Mouse (Mus musculus) lung, embryonic 14.5 days (tissue): ENCODE results near the gene Ptgfrn. TPM values are rescaled to one million over a fixed set of nuclear protein-coding genes. Genes with fewer than 3 reads are reported as not detected.

ENCODE experiments used
- ATAC-seq: fragments of 200-750 bp; cut with Nextera tagmentation; 2 replicates; pipeline ENCODE4 v1.8.0; 2017; ENCODE audit warnings: mild to moderate bottlenecking, moderate TSS enrichment, moderate library complexity; ENCODE audit not compliant: insufficient read depth
- DNase-seq: peaks from one replicate; pipeline ENCODE4 v3.0.0-alpha.2; 2015
- H3K27ac ChIP-seq: fragments of 300-500 bp; sonication (generic); 2 replicates; pipeline ENCODE4 v1.5.1; 2014; ENCODE audit warnings: low read depth, mild to moderate bottlenecking, moderate library complexity
- H3K27me3 ChIP-seq: fragments of 300-500 bp; sonication (generic); 2 replicates; pipeline ENCODE4 v1.6.1; 2014; ENCODE audit warnings: low read length, control low read depth; ENCODE audit not compliant: insufficient read depth
- H3K36me3 ChIP-seq: fragments of 300-500 bp; sonication (generic); 2 replicates; pipeline ENCODE4 v1.6.1; 2014; ENCODE audit warnings: control low read depth; ENCODE audit not compliant: insufficient read depth
- H3K4me1 ChIP-seq: fragments of 300-500 bp; sonication (generic); 2 replicates; pipeline ENCODE4 v1.6.1; 2014; ENCODE audit warnings: antibody characterized with exemption, control low read depth; ENCODE audit not compliant: insufficient read depth
- H3K4me2 ChIP-seq: fragments of 300-500 bp; sonication (generic); 2 replicates; pipeline ENCODE4 v1.6.1; 2014; ENCODE audit warnings: mild to moderate bottlenecking
- H3K4me3 ChIP-seq: fragments of 300-500 bp; sonication (generic); 2 replicates; pipeline ENCODE4 v1.5.1; 2014; ENCODE audit warnings: low read depth, low read length
- H3K9ac ChIP-seq: fragments of 300-500 bp; sonication (generic); 2 replicates; pipeline ENCODE4 v1.6.1; 2014
- H3K9me3 ChIP-seq: fragments of 300-500 bp; sonication (generic); 2 replicates; pipeline ENCODE4 v1.6.1; 2016; ENCODE audit warnings: low read depth, low read length, control low read depth
- CTCF ChIP-seq: IDR thresholded peaks from 2 replicates; pipeline ENCODE4 v1.5.1; 2016; ENCODE audit warnings: antibody characterized with exemption, low read depth
- WGBS: fragments of 180-500 bp; shearing (Covaris S2); extraction: QIAGEN DNeasy Blood & Tissue Kit; methylation state at CpG from one replicate; pipeline ENCODE4 v1.1.7; 2014; 5-methylcytosine and 5-hydroxymethylcytosine counted together
- polyA plus RNA-seq: library from polyadenylated mRNA; unstranded; fragments of >200 nt; fragmentation: Nextera tagmentation; extraction: Ambion mirVana; gene quantifications from 2 replicates; pipeline ENCODE4 v1.2.1, GENCODE M21; 2014

Gene Ptgfrn
- polyA plus RNA-seq, 1 experiment from 2014 or later = 7.9 TPM

DNA sequence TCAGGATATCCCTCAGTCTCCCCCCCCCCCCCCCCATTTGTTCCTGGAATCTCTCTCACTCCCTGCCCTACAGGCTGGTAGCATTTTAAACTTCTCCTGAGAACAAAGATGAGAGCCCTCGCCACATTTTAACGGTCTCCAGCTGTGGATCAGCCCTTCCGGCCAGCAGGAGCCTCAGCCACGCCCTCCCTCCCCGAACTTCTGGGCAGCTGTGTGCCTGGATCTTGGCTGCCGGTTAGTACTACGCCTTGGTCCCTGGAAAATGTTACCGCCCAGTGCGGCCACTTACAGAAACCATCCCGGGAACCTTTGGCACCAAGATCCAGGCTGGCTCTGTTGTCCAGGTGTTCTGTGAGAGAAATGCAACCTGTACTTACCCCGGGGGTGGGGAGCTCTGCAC is 20.4 kb upstream of the Ptgfrn start:
- DNase-seq (peak; percentile 88), ATAC-seq (peak; percentile 93)
- TF ChIP-seq CTCF = no peak
- H3K4me1 ChIP-seq = no peaks in the 10 kb centered on the region
- H3K9ac ChIP-seq = no peak overlapping the region
- peak overlapping the region; percentile 58 for H3K4me2 ChIP-seq
- peak overlapping the region; percentile 14; the same call in 1 of the 2 replicates for H3K4me3 ChIP-seq
- no peaks in the 10 kb centered on the region for H3K27me3 ChIP-seq
- no peaks in the 10 kb centered on the region for H3K36me3 ChIP-seq
- WGBS = under 1% methylated on average over 11 of the region's 11 CpGs
- no peak overlapping the region for H3K27ac ChIP-seq
- no peaks in the 10 kb centered on the region for H3K9me3 ChIP-seq

DNA sequence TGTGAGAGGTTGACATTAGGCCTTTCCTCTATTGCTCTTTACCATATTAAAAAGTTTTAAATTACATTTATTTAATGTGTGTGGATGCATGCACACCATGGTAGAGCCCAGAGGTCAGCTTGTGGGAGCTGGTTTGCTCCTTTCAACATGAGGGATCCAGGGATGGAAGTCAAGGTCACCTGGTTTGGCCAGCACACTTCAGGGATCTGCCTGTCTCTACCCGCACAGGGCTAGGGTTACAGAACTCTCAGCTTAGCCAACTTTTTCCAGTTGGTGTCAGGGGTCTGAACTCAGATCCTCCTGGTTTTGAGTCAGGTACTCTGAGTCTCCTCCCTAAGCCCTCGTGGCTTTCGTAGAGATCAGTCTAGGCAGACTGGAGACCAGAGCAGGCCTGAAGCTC is 19.5 kb upstream of the Ptgfrn start:
- H3K4me1 ChIP-seq = no peaks in the 10 kb centered on the region
- no peaks in the 10 kb centered on the region for H3K36me3 ChIP-seq
- DNase-seq (no peak), ATAC-seq (no peak)
- H3K27ac ChIP-seq = no peak overlapping the region
- no peak overlapping the region for H3K9ac ChIP-seq
- no peak overlapping the region for H3K4me2 ChIP-seq
- TF ChIP-seq CTCF = no peak
- no peaks in the 10 kb centered on the region for H3K27me3 ChIP-seq
- 84% methylated on average over 3 of the region's 3 CpGs for WGBS
- H3K9me3 ChIP-seq = no peaks in the 10 kb centered on the region
- no peak overlapping the region for H3K4me3 ChIP-seq

DNA sequence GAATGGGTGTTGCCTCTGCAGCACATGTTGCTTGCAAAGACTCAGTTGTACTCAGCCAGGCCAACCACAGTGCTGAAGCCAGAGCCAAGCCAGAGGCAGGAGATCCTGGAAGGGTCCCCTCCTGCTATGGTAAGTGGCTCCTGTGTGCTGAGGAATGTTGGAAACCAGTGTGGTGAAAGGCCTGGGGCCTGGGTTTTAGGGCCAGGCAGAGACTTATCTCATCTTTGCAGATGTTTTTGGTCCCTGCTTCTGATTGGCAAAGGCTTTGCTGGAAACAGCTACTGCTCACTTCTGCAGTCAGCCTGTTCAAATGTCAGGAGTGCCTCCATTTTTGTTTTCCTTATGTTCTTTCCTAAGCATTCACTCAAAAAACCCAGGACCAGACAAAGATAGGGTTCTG is 19.0 kb upstream of the Ptgfrn start:
- TF ChIP-seq CTCF = no peak
- no peak for DNase-seq
- H3K4me3 ChIP-seq = no peak overlapping the region
- H3K36me3 ChIP-seq = no peaks in the 10 kb centered on the region
- no peaks in the 10 kb centered on the region for H3K27me3 ChIP-seq
- no peak for ATAC-seq
- no peaks in the 10 kb centered on the region for H3K4me1 ChIP-seq
- H3K27ac ChIP-seq = no peak overlapping the region
- H3K9ac ChIP-seq = no peak overlapping the region
- no peak overlapping the region for H3K4me2 ChIP-seq
- no peaks in the 10 kb centered on the region for H3K9me3 ChIP-seq

DNA sequence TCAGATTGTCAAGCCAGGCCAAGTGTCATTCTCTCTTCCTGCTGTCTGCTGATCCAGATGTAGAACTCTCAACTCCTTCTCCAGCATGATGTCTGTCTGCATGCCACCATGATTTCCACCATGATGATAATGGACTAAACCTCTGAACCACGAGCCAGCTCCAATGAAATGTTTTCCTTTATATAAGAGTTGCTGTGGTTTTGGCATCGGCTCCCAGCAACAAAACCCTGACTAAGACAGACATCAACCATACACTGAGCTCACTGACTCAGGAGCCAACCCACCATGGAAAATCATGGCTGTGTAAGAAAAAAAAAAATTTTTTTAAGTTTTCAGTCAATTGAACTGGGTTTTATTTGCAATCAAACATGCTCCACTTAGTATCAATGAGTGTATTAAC is 17.7 kb upstream of the Ptgfrn start:
- no peaks in the 10 kb centered on the region for H3K27me3 ChIP-seq
- no peaks in the 10 kb centered on the region for H3K9me3 ChIP-seq
- no peak for TF ChIP-seq CTCF
- H3K4me2 ChIP-seq = no peak overlapping the region
- no peak overlapping the region for H3K4me3 ChIP-seq
- no peaks in the 10 kb centered on the region for H3K36me3 ChIP-seq
- no peak overlapping the region for H3K27ac ChIP-seq
- 85% methylated on average over 2 of the region's 2 CpGs for WGBS
- ATAC-seq (no peak), DNase-seq (no peak)
- H3K9ac ChIP-seq = no peak overlapping the region
- H3K4me1 ChIP-seq = no peaks in the 10 kb centered on the region

DNA sequence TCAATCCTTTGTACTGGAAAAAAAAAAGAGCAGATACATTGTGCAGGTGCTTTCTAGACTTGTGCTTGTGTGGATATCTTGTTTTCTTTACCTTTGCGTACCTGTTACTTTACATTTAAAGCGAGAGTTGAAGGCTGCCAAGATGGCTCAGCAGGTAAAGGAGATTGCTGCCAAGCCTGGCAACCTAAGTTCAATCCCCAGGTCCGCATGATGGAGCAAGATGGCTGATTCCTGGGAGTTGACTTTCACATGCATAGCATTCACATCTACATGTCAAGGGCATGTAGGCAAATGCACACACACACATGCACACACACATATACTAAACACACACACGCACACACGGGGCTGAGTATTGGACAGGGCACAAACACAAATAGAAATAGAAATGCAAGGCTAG is 14.6 kb upstream of the Ptgfrn start:
- H3K9ac ChIP-seq = no peak overlapping the region
- H3K9me3 ChIP-seq = no peaks in the 10 kb centered on the region
- no peak overlapping the region for H3K4me2 ChIP-seq
- H3K27me3 ChIP-seq = no peaks in the 10 kb centered on the region
- WGBS = 90% methylated on average over 5 of the region's 5 CpGs
- no peak for TF ChIP-seq CTCF
- ATAC-seq (no peak), DNase-seq (no peak)
- H3K27ac ChIP-seq = no peak overlapping the region
- H3K36me3 ChIP-seq = no peaks in the 10 kb centered on the region
- H3K4me1 ChIP-seq = no peaks in the 10 kb centered on the region
- H3K4me3 ChIP-seq = no peak overlapping the region

DNA sequence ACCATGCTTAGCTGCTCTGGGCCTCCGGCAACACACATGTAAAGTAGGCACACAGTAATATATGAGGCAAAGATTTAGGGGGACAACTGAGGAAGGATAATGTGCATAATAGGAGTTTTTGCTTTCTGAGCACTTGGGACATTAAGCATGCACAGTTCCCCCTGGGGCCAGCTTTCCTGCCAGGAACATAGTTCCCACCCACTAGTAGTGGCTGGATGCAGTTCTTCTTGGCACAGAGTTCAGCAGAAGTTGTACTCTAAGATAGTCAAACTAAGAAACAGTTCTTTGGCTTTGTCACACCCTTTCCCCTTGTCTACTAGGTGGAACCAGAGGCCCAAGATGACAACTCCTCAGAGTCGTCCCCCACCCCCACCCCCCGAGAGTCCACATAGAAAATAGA is 12.4 kb upstream of the Ptgfrn start:
- no peak overlapping the region for H3K4me3 ChIP-seq
- WGBS = 81% methylated on average over 3 of the region's 3 CpGs
- no peaks in the 10 kb centered on the region for H3K4me1 ChIP-seq
- TF ChIP-seq CTCF = no peak
- no peaks in the 10 kb centered on the region for H3K36me3 ChIP-seq
- H3K9ac ChIP-seq = no peak overlapping the region
- H3K9me3 ChIP-seq = no peaks in the 10 kb centered on the region
- ATAC-seq = no peak
- no peak for DNase-seq
- no peaks in the 10 kb centered on the region for H3K27me3 ChIP-seq
- H3K4me2 ChIP-seq = no peak overlapping the region
- H3K27ac ChIP-seq = no peak overlapping the region

DNA sequence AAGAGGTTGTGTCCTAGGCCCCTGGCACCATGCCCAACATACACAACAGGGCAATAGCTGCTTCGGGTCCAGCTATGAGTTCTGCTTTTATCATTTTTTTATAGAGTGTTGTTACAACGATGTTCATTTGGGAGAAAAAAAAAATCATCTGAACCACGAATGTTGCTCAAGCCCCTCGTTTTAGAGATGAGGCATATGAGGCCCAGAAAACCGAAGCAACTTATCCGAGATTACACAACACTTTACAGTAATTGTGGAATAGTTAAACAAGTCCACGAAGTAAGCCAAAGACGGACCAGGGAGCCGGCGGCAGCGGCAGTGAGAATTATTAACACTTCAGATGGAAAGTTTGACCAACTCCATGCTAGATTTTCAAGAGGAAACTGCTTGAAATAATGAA is 7.7 kb upstream of the Ptgfrn start:
- H3K4me3 ChIP-seq = no peak overlapping the region
- H3K27me3 ChIP-seq = no peaks in the 10 kb centered on the region
- peaks cover 10% of the 10 kb centered on the region; the same call in 1 of the 2 replicates for H3K4me1 ChIP-seq
- no peak overlapping the region for H3K9ac ChIP-seq
- H3K27ac ChIP-seq = peak overlapping the region; percentile 85; the same call in 1 of the 2 replicates
- no peak for TF ChIP-seq CTCF
- H3K4me2 ChIP-seq = no peak overlapping the region
- WGBS = 60% methylated on average over 11 of the region's 11 CpGs
- H3K36me3 ChIP-seq = no peaks in the 10 kb centered on the region
- ATAC-seq (peak; percentile 19; the same call in 1 of the 2 replicates), DNase-seq (peak; percentile 57)
- H3K9me3 ChIP-seq = no peaks in the 10 kb centered on the region

DNA sequence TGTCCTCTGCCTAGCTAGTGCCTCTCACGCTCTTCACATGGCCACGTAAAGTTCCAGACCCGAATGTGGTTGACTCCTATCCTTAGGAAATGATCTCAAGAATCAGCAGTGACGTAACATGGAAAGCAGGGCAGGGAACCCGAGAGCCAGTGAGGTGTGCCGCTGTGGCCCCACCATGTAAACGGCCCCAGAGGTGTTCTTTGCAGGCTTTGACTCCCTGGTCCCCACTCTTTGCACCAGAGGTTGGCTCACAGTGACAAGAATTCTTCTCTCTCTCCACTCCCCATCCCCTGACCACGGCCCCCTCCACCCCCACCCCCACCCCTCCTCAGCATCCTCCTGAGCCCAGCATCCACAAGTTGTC is 7.3 kb upstream of the Ptgfrn start:
- no peak for TF ChIP-seq CTCF
- Histone ChIP-seq H3K27me3 (no peaks in the 10 kb centered on the region), H3K4me2 (peak overlapping the region; percentile 43), H3K4me3 (no peak overlapping the region), H3K36me3 (no peaks in the 10 kb centered on the region), H3K27ac (peak overlapping the region; percentile 85), H3K9ac (no peak overlapping the region), H3K4me1 (peaks cover 10% of the 10 kb centered on the region; the same call in 1 of the 2 replicates), H3K9me3 (no peaks in the 10 kb centered on the region)
- WGBS = 64% methylated on average over 8 of the region's 8 CpGs
- ATAC-seq = peak; percentile 53
- no peak for DNase-seq
